Mouse (Mus musculus) common myeloid progenitor, adult 5-6 weeks (primary cell): ENCODE measurements around the gene Mettl13. TPM values are rescaled to one million over a fixed set of nuclear protein-coding genes. Genes with fewer than 3 reads are reported as not detected.

Experiments used
- ATAC-seq: replicated peaks from 2 replicates; pipeline ENCODE4 v1.8.0; 2016; ENCODE audit warnings: low read depth, mild to moderate bottlenecking, moderate TSS enrichment, inconsistent platforms; ENCODE audit not compliant: poor library complexity, severe bottlenecking
- total RNA-seq: library from RNA; stranded (forward); fragments of 200-1000, 187-1606 nt; gene quantifications from 2 replicates; pipeline ENCODE4 v1.2.3, GENCODE M21; 2017

Gene Mettl13
- total RNA-seq, result 27.5 and 30.3 TPM in 2 replicates

GRCm38 (mm10) chr1:162548016-162548916 lies at the start of gene Mettl13:
Mettl13 (minus strand) TSS chr1:162548551.
- peak; percentile 98 for ATAC-seq

DNA sequence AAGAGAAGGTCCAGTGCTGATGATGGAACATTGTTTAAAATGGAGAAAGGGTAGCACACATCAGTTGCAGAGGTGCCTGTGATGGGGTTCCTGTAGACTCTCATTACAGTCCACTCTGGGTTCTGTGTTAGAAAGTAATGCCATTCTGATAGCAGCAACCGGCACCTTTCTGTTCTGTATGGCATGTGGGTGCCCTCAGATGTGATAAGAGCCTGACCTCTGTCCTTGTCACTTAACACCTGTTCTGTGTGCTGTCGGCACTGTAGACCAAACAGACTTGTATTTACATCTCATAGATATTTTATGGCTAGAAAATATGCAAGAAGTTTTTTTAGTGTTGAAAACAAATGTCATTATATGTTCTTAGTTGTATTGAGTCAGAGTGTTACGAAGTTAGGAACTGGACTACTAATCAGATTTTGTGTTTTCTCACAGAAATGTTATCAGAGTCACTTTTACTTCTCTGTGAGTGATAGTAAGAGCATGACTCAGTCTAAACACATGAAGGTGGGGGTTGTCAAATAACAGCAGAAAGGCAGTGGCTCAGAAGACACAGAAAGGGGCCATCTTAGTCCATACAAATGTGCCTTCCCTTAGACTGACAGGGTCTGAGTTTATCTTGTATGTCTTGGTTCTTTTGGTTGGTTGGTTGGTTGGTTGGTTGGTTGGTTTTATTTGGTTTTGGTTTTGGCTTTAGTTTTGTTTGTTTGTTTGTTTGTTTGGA lies 49.2 kb upstream of the Mettl13 start:
- no peak for ATAC-seq

- no peak for ATAC-seq
These were observed 42.2 kb upstream of the Mettl13 start for GRCm38 (mm10) chr1:162590415-162590997.

GRCm38 (mm10) chr1:162589443-162589842 lies 41.1 kb upstream of the Mettl13 start:
- ATAC-seq, result no peak

- ATAC-seq, result no peak
These were observed 40.3 kb upstream of the Mettl13 start for GRCm38 (mm10) chr1:162588606-162589005.

DNA sequence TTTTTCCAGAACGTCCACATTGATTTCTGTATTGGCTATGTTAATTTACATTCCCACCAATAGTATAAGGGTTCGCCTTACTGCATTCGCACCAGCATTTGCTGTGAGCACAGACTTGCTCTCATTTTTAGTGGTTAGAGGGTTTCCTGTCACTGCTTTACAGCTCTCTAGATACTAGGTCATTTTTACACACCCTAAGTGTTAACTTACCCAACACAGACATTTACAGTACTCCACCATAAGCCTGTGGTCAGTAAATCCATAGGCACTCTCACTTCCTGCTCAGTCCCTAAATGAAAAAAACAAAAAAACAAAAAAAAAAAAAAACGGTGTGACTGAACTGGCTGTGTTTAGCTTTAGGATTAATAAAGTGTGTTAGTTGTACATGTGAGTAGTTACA lies 37.9 kb upstream of the Mettl13 start:
- ATAC-seq, result no peak

DNA sequence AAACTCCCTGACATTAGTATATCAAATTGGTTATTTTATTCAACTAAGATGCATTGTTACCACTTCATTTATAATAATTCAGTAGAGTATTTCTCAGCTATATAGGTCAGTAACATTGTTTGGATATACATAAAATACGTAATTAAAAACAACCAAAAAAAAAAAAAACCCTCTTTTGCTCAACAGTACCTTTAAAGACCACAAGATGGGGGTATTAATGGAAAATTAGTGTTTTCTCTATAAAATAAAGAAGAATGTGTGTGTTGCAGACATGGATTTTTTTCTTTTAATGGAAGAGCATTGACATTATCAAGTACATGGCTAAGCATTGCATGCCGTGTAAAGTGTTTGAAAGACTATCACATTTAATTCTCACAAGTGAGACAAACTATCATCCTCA lies 34.5 kb upstream of the Mettl13 start:
- no peak for ATAC-seq

DNA sequence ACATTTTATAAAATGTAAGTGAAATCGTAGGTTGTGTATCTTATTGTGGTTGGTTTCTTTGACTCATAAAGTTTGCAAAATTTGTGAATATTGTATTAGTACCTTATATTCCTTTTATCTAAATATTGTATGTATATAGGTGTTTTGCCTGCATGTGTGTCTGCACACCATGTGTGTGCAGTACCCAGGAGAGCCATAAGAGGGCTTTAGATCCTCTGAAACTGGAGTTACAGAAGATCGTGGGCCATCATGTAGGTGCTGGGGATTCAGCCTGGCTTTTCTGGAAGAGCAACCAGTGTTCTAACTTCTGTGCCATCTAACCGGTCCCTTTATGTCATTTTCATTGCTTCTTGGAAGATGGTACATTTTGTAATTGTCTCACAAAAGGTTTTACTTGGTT lies 26.7 kb upstream of the Mettl13 start:
- ATAC-seq, result no peak

DNA sequence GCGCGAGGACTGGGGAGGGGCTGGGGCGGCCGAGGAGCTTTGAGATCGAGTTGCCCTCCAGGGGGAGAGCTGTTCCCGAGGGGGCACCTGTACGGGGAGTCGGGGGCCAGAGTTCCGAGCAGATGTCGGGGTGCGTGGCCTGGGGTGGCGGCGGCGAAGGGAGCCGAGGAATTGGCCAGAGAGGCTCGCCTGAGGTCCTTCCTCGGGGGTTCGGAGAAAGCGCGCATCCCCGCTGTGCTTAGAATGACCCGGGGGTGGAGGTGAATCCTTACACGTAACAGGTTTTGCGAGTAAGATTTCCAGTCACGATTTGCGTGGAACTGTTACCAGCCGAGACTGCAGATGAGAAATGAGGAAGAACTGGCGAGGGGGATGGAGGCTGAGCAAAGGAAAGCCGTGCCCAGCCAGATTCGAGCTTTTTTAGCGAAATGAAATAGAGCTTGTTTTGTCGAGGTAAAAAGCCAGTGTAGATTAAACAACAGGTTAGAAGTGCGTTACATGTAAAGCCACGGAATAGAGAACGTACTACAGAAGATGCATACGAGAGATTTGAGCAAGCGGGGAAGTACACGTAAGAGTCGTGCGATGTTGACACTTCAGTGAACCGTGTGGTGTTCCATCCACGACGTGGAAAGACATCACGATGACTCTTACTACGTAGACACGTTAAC lies 22.7 kb upstream of the Mettl13 start:
- ATAC-seq, result peak; percentile 59

GRCm38 (mm10) chr1:162570260-162570748 lies 22.0 kb upstream of the Mettl13 start, which contains the start of gene Vamp4:
Vamp4 (plus strand) TSS chr1:162570515.
- peak; percentile 90 for ATAC-seq

DNA sequence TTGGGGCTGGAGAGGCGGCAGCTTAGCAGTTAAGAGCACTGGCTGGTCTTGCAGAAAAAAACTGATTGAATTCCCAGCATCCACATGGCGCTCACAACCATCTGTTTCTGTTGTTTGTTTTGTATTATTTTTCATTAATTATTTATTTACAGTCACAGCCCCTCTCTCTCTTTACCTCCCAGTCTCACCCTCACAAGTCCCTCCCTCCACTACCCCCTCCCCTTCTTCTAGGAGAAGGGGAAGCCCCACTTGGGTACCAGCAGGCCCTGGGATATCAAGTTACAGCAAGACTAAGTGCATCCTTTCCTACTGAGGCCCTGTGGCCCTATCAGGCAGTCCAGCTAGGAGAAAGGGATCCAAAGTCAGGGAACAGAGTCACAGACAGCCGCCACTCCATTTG lies 19.0 kb upstream of the Mettl13 start:
- no peak for ATAC-seq

DNA sequence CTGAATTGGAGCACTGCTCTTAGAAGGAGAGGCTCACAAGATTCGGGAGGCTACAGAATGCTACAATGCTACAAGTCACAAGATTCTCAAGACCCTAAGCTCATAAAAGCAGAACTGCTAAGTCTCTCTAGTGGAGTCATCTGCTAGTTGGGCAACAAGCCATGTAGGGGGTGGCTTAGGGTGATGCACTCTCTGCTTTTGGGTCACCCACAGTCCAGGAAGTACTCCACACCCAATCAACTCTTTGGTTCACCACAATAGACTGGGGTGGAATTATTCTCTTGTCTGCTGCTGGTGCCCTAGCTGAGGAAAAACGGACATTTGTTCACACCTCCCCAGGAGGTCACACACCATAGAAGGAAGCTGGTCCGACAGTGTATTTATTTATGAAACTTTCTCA lies 16.6 kb upstream of the Mettl13 start:
- peak; percentile 95 for ATAC-seq

DNA sequence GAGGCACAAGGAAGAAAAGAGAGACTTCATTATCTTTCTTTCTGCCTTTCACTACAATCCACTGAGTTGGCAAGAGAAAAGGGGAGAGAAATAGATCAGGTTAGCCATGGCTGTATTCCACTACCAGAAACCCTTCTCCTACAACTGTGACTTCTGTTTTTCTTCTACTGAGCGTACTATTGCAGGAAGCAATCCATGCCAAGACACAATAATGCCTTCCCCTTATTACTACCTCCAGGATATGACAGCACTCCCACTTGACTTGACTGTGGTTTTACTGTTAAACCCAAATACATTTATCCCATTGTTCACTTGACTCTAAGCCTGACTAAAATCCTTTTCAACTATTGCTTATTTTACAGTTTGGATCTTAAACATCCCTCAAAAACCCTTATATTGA lies 14.9 kb upstream of the Mettl13 start:
- ATAC-seq, result peak; percentile 56

DNA sequence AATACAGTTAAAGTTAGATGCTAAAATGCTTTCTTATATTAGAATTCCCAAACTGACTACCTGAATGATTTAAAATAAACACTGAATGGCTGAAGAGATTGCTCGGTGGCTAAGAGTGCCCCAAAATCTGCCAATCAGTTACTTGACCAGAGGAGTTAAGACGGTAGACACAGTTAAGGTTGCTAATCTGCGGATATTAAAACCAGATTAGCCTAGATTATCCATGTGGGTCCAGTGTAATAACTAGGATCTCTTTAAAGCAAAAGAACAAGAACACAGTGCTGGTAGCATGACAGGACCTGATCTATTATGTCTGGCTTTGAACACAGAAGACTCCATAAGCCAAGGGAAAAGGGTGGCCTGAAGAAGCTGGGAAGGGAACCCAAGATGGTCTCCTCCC lies 5.8 kb upstream of the Mettl13 start:
- ATAC-seq, result no peak

DNA sequence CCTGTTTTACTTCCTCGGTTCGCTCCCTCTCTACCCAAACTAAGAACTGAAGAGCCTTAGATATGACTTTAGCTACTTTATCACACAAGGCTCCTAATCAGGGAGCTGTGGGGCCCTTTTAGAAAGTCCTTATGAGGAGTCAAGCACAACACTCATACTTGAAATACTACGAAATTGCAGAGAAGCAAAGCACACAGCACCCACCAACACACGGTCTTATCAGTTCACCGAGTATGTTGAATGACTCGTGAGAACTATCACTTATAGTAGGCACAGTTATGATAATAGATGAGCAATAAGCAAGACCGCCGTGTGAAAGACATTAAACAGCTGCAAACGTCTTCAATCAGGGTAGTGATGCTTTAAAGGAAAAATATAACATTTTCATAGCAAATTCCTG lies 4.6 kb upstream of the Mettl13 start:
- no peak for ATAC-seq

GRCm38 (mm10) chr1:162549615-162550283 lies 1.4 kb upstream of the Mettl13 start:
- 0 out of 2 replicates have a peak, but pooled peaks have one; percentile 19 for ATAC-seq

DNA sequence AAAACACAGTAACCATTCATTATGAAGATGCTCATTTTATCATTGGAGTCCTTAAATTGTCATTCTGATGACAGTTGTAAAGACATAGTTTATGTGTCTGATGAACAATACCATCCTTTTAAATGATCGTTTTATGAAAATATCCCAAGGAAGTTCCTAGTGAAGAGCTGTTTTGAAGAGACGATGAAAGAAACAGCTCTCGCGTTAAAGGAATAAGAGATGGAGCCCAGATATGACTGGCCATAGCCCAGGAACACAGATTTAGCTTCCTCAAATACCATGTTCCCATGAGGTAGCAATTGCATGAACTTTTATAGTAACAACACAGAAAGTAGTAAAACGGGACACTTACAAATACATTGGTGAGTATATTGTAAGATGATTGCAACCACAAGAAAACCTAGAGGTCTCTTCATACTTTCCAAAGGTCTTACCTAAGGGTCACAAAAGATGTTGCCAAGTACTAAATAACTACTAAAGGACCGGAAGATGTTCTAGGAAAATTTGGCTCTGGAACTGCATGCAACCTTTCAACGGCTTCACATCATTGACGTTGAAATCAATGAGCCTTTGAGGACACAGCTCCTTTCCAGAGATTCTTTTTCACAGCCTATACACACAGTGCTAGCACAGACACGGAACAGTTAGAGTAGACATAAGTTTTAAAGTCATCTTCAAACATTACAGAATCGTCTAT lies 714 bp upstream of the Mettl13 start:
- no peak for ATAC-seq

GRCm38 (mm10) chr1:162547607-162548006 lies 744 bp downstream of the Mettl13 start:
- no peak for ATAC-seq

GRCm38 (mm10) chr1:162543231-162543630 lies 5.1 kb downstream of the Mettl13 start:
- ATAC-seq, result no peak
